Comparison of ENCODE assay signal across 22 mouse cellular contexts in genomic region chr12:82467234-82467633, GRCm38 (mm10).
"Had no signal": no experiment of that assay in that cellular context is flagged by ENCODE, and none has a peak within 500 bp of the region (broad histone marks: within the 10 kb centered on the region; RNA-seq: fewer than 3 reads in every experiment).

No protein-coding gene starts in this region.

- H3K4me3 ChIP-seq: gastrocnemius, adult 2 months; heart, embryonic 10.5 days; heart, embryonic 12.5 days; hindbrain, embryonic 10.5 days; hindbrain, embryonic 12.5 days; intestine, embryonic 15.5 days; layer of hippocampus, adult 2 months; left cerebral cortex, adult 2 months; limb, embryonic 10.5 days; limb, embryonic 12.5 days; liver, embryonic 13.5 days; liver, embryonic 15.5 days had no signal

- H3K9ac ChIP-seq: heart, embryonic 12.5 days; hindbrain, embryonic 12.5 days; hindbrain, embryonic 14.5 days; intestine, embryonic 15.5 days; limb, embryonic 12.5 days; liver, embryonic 13.5 days; liver, embryonic 15.5 days; liver, postnatal 0 days had no signal

- H3K27me3 ChIP-seq: heart, embryonic 12.5 days; intestine, embryonic 15.5 days; limb, embryonic 12.5 days; liver, embryonic 13.5 days; liver, embryonic 15.5 days had no signal

- DNase-seq: gastrocnemius, adult 2 months; gastrocnemius, postnatal 25 days; liver; liver, embryonic 13.5 days; liver, postnatal 0 days; lung, adult 2 months had no signal

- H3K4me2 ChIP-seq: heart, embryonic 12.5 days; hindbrain, embryonic 12.5 days; hindbrain, embryonic 14.5 days; intestine, embryonic 15.5 days; limb, embryonic 12.5 days; liver, embryonic 11.5 days; liver, embryonic 13.5 days; liver, embryonic 15.5 days had no signal

- H3K9me3 ChIP-seq: heart, embryonic 10.5 days; heart, embryonic 12.5 days; hindbrain, embryonic 10.5 days; hindbrain, embryonic 12.5 days; intestine, embryonic 15.5 days; limb, embryonic 10.5 days; limb, embryonic 12.5 days; liver, embryonic 13.5 days; liver, embryonic 15.5 days had no signal

- ATAC-seq: hindbrain, embryonic 16.5 days; inflammation-experienced regulatory T-cells, adult 6 months; intestine, embryonic 15.5 days; intestine, postnatal 0 days; liver, postnatal 0 days had no signal

- H3K4me1 ChIP-seq: hindbrain, embryonic 12.5 days had no signal

- H3K36me3 ChIP-seq: heart, embryonic 10.5 days; heart, embryonic 12.5 days; hindbrain, embryonic 10.5 days; hindbrain, embryonic 12.5 days; intestine, embryonic 15.5 days; limb, embryonic 10.5 days; limb, embryonic 12.5 days; liver, embryonic 13.5 days; liver, embryonic 15.5 days had no signal

- H3K27ac ChIP-seq: gastrocnemius, adult 2 months; hindbrain, embryonic 10.5 days; hindbrain, embryonic 12.5 days; hindbrain, embryonic 14.5 days; intestine, embryonic 15.5 days; kidney, postnatal 0 days; layer of hippocampus, adult 2 months; left cerebral cortex, adult 2 months; limb, embryonic 10.5 days; limb, embryonic 12.5 days; liver, embryonic 13.5 days; liver, embryonic 15.5 days had no signal
